Mouse (Mus musculus) cerebellum, adult 2 months (tissue): ENCODE results near the gene Cybb.

Experiments
- CTCF ChIP-seq: fragments of 200-500 bp; IDR thresholded peaks from 2 replicates; pipeline ENCODE4 v1.5.1; 2011; ENCODE audit warnings: low read depth, mild to moderate bottlenecking, control low read depth, low read length, moderate library complexity, borderline replicate concordance; ENCODE audit not compliant: insufficient read depth
- POLR2A ChIP-seq: fragments of 200-500 bp; IDR thresholded peaks from 2 replicates; pipeline ENCODE4 v1.6.1; 2011; ENCODE audit warnings: low read length, control low read depth, borderline replicate concordance; ENCODE audit not compliant: insufficient read depth

DNA sequence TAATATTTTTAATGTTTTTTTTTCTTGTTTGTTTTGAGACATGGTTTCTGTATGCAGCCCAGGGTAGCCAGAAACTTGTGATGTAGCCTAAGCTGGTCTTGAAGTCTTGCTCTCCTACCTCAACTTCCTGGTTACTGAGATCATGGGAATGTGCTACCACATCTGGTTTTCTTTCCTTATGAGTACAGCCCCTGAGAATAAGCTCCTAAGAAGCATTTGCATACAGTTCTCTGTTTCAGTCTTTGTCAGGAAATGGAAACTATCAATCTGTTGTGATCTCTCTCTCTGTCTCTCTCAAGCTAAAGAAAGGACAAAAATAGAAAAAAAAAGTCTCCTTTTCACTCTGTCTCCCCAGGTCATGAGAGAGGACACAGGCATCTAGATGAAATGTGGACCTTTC, 40.3 kb downstream of the Cybb start:
- TF ChIP-seq POLR2A (no peak), CTCF (no peak)
